Mouse (Mus musculus): ENCODE data around the gene Tkt.

Gene Tkt

DNA sequence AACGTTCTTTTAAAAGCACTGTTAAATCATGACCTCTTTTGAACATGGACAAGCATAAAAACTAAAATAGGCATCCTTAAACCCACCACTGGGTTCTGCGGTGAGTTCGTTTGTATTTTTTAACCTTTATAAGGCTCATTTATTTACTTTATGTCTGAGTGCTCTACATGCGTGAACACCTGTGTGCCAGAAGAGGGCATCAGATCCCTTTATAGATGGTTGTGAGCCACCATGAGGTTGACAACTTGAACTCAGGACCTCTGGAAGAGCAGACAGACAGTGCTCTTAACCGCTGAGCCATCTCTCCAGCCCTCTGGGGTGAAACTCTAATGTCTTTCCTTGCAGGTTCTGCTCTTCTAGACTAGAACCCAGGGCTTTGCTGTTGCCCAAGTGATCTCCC is 37.2 kb downstream of the Tkt start:
- no peak for DNase-seq

DNA sequence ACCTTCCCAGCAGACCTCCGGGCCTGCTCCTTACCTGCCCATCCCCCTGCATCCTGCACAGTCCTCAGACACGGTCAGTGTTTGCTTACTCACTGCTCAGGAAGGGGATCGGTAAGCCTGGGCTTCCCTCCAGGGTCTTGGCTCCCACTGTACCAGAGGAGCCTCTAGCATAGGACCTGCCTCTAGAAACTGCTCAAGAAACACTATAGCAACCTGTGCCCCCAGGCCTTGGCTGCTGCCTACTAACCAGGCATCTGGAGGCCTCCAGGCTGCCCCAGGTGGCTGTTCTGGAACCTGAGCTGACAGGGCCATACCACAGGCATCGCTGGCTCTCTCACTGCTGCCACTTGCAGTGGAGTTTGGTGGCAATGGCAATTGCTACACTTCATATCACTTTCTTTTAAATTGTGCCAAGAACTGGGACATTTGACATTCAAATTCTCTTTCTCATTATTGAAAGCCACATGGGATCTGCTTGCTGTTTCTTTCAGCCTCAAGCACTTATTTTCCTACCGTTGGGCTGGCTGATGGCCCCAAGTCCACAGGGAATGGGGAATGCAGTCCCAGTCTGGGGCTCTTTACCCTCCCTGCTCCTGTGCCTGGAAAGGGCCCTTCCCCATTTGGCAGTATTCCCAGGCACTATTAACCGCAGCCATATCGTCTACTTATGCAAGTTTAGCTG is 38.8 kb downstream of the Tkt start:
- DNase-seq: no peak

DNA sequence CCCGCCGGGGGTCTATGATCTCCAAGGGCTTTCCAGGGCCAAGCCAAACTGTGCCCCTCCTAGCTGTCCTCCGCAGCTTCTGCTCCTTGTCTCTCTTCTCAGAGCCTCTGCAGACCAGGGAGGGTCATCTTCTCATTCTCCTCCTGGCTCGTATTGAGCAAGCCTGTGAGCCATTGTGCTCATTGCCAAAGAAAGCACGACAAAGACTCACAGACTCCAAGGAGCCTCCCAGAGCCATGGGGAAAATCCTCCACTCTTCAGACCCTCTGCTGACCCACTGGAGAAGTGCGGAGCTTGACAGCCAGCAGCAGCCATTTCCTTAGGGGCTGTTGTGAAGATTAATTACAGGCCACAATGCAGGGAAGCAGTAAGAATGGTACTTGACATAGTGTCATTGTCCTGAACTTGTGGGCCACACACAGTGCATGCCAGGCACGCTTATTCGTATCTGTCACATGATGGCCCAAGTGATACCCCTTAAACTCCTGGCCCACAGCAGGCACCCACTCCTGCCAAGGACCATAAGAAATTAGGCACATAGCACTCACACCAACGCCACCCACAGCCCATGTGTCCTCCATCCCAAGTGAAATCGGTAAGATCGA is 42.0 kb downstream of the Tkt start:
- no peak for DNase-seq

DNA sequence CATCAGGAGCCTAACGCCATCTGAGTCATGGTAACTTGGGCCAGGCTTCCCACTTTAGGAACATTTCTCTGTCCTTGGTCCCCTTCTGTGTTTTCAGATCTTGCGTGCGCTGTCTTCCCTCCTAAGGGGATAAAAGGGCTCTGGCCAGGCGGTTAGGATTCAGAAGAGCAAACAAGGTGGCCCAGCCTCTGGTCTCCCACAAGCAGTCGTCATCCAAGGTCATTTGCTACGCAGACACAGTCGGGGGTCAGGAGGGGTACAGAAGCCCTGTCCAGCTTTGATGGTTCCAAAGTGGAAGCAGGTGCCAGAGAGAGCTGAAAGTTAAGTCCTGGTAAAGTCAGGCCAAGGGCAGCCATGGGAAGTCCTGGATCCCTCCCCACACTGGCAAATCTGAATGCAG is 42.8 kb downstream of the Tkt start:
- no peak for DNase-seq

DNA sequence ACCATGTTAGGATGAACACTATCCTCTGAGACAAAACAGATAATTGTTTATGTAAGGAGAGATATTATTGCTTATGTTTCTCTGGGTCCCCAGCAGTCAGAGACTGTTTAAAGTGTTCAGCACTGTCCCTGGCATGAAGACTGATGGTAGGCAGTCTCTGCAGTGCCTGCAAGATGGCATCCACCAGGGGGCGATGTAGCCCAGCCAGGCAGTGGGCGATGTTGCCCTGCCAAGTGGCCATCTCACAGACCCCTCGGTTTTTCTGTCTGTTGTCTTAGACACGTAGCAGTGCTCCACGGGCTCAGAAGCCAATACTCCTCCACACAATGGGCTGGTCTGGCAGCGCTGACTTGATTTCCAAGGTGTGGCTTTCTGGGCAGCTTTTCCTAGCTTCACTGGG is 43.3 kb downstream of the Tkt start:
- DNase-seq: peak; percentile 72 to 78

DNA sequence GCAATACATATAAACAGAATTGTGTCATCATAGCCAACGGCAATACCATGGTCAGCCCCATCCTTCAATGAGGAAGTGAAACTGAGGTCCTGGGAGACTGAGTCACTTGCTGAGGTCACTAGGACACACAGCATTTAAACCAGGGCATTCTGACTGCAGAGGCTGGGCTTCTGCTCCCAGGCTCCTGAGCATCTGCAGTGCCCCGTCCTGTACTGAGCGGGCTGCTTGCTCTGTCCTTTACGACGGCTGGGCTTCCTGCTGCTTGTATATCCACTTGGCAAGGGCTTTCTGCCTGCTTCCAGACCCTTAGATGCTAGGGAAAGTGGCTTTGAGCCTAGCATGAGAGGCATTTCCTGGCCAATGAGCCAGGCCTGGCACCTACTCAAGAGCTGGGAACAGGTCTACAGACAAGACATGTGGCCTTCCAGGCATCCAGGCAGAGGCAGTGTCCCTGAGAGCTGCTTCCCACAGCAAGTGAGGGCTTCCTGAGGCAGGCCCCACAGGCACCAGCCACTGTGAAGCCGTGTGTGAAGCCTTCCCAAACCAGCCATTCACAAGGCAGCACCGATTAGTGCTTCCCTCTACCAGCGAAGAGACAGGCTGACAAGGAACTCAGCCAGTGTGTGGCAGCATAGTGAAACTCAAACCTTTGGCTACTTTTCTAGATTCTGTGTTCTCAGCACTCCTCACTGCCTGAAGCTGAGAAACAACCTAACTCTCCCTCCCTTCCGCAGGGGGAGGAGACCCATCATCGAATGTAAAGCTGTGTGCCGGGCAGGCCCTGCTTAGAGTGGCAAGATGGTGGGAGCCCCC is 45.3 kb downstream of the Tkt start:
- DNase-seq: no peak

DNA sequence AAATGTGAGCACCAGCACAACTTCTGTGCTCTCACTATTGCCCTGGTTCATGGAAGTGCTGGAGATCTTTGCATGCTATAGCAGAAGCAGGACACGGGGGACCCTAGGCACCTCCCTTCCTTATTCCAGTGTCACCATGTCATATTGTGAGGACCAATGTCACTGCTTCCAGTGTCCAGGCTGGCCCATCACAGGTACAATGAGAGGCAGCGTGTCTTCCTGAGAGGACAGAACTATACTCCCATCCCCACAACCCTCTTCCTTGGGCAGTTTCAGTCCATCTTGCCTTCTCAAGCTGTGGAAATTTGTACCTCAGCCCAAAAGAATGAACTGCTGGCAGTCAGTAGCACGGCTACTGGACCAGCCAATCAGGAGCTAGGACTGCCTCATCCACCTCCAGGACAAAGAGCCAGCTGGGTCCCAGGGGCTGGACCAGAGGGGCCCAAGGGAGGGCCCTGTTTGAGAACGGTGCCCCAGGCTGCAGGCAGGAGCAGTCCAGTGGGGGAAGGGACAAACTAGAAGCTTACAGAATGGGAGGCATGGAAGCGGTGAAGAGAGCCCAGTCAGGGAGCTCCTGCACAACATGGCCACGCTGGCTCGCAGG is 46.0 kb downstream of the Tkt start:
- DNase-seq: no peak

DNA sequence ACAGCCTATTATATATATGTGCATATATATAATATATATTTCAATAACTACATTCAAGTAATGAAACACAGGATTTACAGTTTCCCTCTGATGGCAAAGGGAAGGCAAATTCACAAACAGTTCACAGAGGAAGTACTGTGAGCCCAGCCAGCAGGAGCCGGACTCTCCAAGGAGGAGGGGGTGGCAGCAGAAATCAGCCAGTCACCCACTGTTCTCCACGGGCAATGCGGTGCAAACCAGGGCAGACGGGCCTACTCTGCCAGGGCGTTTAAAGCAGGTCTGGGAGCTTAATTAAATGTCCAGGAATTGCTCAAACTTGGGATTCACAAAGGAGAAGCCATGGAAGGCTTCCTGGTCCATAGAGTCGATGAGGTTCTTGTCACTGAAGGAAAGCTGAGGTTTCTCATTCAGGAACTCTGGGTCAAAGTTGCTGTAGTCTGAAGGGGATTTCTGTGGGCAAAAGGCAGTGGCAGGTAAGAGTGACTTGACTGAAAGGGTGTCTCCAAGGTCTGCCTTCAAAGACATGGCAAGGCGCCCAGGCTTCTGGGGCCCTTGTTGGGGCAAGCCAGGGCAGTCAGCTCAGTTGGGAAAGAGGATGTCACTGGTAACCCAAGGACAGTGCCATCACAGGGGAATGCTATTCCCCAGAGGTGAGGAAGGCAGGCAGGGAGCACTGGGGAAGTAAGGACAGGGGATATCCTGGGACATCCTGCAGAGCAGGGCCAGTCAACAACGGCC is 47.6 kb downstream of the Tkt start:
- DNase-seq: no peak

DNA sequence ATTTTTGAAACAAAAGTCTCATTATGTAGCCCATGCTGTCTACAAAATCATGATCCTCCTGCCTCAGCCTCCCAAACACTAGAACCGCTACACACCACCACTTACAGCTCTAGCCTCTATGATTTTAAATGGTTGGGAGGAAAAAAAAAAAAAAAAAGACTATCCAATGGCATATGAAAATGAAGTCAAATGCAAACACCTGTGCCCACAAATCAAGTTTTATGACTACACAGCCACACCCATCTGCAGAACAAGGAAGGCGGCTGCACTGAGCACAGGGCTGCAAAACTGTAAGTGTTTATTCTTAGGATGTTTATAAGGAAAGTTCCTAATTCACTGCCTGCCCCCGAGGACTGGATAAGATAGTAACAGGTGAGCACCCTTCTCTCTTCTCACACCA is 48.2 kb downstream of the Tkt start:
- no peak for DNase-seq

DNA sequence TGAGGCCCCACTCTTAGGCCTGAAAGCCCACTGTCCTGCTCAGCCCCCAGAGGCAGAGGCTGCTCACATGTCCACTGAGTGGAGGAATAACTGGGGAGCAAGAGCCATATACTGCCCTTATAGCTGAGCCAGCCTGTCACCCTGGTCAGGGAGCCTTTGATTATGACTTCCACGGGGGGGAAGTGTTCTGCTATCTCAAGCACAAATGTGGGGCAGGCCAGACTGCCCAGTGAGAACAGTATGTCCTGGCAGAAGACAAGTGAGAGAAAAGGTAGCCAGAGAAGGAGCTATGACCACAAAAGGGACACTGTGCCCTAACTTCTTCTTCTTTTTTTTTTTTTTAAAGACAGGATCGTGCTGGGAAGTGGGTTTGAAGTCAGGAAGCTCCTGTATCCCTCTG is 49.0 kb downstream of the Tkt start:
- DNase-seq: no peak

DNA sequence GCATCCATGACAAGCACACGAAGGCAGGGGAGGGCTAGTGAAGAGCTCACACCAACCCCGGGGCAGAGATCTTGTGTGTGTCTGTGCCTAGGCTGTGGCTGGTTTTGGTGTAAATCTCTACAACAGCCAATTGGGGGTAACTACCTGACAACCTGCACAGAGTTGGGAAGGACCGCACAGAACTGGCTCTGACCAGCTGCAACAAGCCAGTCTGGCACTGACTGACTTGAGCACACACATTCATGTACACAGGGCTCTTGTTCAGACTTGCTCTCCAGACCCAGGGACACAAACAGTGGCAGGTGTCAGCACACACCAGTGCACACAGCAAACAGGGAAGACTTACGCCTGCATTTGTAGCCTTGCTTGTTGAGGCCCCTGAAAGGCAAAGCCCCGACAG is 58.7 kb downstream of the Tkt start:
- DNase-seq: no peak

DNA sequence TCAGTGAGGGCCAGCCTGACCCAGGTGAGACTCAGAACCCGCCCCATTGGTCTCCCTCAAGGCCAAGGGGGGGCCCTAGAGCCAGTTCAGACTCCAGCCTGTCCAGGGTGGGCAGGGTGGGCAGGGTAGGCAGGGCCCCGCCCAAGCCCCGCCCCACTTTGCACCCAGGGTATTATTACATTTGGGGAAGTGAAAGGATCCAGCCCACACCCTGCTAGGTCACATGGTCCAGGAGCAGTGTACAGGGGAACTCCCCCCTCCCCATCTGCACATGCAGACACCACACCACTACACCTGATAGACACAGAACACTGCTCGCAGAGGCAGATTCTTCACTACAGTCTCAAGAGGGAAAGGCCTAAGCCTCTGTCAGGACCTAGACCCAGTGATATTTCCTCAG is 59.5 kb downstream of the Tkt start:
- DNase-seq: no peak

DNA sequence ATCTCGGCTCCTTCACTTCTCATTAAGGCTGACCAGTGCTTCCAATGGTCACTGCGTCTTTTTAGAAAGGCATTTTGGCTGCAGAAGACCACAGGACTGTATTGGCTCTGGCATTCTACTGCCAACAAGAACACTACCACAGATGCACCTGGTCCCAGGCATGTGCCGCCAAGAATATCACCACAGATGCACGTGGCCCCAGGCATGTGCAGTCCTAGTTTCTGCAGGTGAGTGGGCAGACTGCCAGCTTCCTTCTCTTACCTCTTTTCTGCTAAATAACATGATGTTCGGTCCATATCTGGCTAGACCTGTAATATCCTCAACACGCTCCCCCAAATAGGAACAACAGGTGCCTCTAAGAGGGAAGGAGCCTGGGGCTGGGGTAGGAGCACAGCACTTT is 60.0 kb downstream of the Tkt start:
- DNase-seq: no peak

DNA sequence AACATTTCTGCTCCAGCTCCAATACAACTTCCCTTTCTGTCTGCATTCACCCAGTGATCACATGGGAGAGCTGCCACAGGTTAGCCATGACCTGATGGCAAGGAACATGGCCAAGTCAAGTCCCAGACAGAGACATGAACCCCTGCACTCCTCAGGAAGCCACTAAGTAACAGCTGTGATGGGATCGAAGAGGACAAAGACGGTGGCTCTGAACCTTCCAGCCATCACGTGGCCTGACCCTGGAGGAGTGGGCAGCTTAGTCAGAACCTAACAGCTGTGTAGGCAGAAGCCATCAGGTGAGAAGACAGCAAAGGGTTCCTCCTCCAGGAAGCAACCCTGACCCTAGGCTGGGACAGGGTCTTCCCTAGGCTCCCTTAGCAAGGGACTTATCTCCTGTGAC is 61.3 kb downstream of the Tkt start:
- no peak for DNase-seq

DNA sequence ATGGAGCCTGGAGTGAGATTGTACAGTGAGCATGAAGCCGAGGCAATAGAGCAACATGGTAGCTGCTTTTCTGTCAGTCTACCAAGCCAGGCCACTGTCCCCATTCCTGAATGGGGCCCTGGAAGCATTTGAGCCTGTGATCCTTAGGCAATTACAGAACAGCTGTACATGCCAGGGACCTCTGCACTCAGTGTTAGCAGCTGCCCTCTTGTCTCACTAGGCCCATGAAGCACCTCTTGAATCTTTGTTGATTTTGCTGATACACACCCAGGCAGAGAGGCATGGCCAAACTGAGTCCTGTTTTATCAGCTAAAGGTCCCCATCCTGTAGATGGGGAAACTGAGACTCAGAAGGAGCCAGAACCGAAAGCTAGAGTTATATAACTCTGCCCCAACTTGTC is 62.1 kb downstream of the Tkt start:
- no peak for DNase-seq

DNA sequence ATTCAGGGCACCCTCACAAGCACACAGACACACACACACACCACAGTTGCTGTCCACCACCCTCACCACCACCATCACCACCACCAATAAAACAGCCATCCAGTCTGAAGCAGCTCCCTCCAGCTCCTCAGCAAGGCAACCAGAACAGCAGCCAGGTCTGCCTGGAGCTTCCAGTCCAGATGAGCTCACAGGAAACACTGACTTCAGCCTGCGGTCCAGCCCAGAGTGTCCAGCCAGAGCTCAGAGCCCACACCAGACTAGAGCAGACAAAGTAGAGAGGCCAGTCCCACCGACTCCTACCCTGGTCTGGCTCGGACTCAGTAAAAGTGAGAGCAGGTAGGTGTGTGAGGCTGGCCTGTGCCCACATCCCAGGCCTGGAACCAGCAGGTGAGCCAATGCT is 62.8 kb downstream of the Tkt start:
- DNase-seq: no peak

DNA sequence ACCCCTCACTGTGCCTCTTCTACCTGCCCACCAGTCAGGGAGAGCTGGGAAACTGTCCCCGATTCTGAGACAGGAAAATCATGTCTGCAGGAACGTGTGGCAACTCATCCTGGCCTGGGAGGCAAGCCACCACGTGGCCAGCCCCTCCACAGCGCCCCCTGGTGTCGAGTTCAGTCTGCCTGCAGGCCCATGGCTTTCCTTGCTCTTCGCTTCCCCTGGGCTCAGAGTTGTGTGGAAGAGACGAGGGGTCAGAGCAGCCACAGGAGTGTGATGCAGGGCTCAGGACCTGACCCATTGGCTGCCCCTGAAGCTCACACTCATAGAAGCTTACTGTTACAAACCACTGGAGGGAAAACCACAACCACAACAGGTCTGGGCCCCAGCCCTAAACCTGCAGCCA is 64.4 kb downstream of the Tkt start:
- peak; percentile 69 to 74 for DNase-seq

DNA sequence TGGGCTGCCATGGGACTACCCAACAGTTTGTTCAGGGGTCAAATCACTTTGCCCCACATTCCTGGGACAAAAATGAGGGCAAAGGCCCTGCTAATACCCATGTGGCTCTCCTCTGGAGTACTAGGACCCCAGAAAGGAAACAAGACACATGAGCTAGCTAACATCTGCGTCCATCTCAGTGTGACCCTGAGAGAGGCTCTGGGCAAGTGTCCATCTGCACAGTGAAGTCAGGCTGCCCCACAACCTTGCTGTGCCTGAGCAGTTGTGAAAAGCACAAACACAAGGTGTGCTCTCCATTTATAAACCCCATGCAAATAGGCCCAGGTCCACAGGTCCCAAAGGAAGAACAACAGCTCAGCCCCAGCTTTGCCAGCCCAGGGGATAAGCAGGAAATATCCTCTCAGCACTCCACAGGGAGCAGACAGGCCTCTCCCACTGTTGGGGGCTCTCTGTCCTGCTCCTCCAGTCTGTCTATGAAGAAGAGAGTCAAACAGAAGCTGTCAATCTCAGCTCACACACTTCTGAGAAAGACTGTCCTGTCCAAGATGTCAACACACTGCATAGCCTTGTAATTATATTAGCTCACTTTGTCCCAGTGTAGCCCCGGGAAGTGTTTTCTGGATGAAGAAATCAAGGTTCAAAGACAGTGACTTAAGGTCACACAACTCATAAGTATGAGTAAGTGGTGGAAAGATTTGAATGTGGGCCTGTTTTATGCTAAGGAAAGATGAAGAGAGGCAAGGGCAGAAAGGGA is 65.0 kb downstream of the Tkt start:
- no peak for DNase-seq

DNA sequence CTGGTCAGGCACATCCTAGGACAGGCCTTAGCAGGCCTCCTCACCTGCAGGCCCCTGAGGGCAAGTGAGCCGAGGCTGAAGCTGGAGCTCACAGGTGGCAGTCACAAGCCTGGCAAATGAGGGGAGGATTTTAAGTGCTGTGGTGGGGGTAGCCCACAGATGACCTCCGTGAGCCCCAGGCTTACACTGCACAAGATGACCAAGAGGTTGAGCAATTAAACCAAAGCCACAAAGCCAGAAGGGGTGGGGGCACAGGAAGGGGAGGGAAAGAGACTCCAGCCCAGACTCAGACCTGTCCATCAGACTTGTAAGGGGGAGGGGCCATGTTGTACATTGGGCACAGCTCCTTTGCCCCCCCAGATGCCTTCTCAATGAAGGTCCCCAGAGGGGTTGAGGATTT is 68.6 kb downstream of the Tkt start:
- no peak for DNase-seq

DNA sequence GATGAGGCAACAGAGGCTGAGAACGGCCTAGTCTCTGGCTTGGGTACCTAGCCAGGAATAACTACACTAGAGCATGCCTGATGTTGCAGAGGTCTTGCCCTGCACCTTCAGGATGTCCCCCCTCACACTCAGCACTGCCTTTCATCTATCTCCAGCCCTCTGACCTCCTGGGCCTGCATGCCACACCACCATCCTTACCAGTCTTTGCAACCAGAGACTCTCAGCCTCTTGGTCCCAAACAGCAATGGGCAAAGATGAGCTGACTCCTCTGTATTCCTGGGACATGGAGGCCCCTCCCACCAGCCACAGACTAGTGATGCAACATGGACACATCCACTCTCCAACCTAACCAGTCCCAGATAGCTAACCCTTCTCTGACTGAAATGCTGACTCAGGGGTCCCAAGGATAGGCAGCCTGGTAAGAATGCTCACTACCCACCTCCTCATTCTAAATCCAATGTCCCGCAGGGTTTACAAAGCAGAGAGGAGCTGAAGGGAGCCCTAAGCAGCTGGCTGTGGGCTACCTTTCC is 70.7 kb downstream of the Tkt start:
- no peak for DNase-seq

DNA sequence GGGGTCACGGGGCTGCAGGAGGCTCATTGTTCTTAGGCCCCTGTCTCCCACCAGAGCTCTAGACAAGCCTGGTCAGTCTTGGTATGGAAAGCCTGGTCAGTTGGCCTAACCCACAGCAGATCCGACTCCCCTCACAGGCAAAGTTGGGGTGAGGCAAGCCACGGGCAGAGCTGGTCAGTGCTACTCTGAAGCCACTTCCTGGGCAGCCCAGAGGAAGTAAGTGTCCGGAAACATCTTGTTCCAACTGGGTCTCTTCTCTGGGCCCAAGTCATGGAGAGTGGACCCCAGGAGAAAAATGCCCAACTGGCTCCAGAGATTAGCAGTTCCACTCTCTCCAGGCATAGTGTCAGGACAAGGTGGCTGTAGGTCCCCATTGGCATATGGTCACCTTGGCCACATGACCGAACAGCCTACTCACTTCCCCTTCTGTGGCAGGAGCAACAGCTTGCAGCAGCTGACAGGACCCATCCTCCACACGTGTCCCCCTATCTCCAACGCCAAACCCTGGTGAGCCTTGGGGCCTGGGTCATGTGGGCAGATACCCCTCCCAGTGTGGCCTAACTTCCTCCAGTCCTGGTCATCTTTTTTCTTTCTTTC is 71.9 kb downstream of the Tkt start:
- DNase-seq: no peak

DNA sequence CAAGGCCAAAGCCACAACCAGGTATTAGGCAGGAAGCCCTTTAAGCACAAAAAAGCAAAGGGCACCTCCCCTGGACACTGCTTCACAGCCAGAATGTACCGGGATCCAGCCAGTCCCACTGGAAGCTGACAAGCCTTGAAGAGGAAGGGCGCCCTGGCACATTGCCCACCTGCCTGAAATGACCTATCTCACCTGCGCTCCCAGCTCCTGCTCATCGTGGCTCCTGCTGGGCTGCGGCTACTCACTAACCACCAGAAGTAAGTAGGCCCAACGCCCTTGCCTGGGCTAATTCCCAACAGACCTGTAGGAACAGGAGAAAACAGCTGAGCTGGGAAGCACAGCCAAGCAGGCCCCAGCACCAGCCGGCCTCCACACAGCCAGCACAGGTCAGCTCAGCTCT is 74.0 kb downstream of the Tkt start:
- no peak for DNase-seq
